Mouse (Mus musculus) megakaryocyte, embryonic 14.5 days (primary cell): Measurements from ENCODE around the gene Snrpc.

Source experiments
- FLI1 ChIP-seq: IDR thresholded peaks from 2 replicates; pipeline ENCODE4 v1.6.1; 2012; ENCODE audit warnings: low read length, inconsistent platforms, mixed read lengths
- GATA1 ChIP-seq: IDR thresholded peaks from 3 replicates; pipeline ENCODE4 v1.6.1; 2012; ENCODE audit warnings: mixed read lengths, low read length, inconsistent platforms, borderline replicate concordance

DNA sequence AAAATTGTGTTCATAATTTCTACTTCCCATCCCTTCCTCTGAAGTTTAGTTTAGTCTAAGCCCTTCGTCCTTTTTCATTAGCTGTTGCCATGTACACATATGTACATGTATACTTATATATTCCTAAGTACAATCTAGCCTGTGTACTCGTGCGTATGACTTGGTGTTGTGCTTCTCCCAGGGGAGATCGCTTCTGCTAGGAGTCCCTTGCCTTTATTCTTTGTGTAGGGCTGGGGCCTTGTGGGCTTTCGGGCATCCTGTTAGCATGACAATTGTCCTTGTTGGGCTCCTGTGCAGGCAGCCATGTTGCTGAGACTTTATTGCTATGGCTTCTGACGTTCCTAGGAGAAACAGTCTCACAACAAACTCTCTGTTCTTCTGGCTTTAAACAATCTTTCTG, 10.4 kb upstream of the Snrpc start:
- no peak for TF ChIP-seq GATA1
- TF ChIP-seq FLI1, result no peak
